Comparison of ENCODE assay signal across 22 mouse cellular contexts in the genomic region with DNA sequence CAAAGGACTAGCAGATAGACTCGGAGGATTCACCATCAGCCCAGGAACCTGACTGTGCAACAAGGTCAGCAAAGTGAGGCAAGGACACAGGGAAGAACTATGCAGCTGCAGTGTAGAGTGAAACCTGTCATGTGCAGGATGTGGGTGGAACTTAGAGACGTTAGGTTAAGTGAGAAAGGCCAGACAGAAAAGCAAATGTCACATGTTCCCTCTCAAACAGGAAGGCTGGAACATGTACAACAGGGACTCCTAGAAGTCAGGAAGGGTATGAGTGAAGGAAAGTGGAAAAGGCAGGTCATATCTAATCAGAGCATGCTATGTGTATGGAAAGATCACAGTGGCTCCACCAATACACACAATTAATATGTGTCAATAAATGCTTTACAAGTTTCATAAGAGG.
"Had no signal": no experiment of that assay in that cellular context is flagged by ENCODE, and none has a peak within 500 bp of the region (broad histone marks: within the 10 kb centered on the region; RNA-seq: fewer than 3 reads in every experiment).

No protein-coding gene starts in this region.

- H3K4me2 ChIP-seq: limb, embryonic 12.5 days; limb, embryonic 15.5 days; liver, embryonic 11.5 days; lung, embryonic 14.5 days; midbrain, embryonic 12.5 days; midbrain, embryonic 15.5 days; neural tube, embryonic 12.5 days; neural tube, embryonic 15.5 days had no signal

- ATAC-seq: liver, postnatal 0 days; lung, postnatal 0 days; midbrain, embryonic 15.5 days had no signal

- DNase-seq: kidney, postnatal 14 days; kidney, postnatal 4 days; left cerebral cortex, postnatal 4 days; liver, postnatal 0 days; lung, embryonic 14.5 days; right cerebral cortex, adult 18-20 months; right cerebral cortex, postnatal 14 days; right cerebral cortex, postnatal 4 days; thymus, adult 2 months; thymus, postnatal 14 days; thymus, postnatal 4 days had no signal

- H3K27ac ChIP-seq: limb, embryonic 12.5 days; limb, embryonic 15.5 days; liver, embryonic 14.5 days; macrophage; midbrain, embryonic 12.5 days; midbrain, embryonic 15.5 days; neural tube, embryonic 12.5 days; neural tube, embryonic 15.5 days; stomach, postnatal 0 days had no signal

- H3K36me3 ChIP-seq: limb, embryonic 12.5 days; limb, embryonic 15.5 days; midbrain, embryonic 12.5 days; midbrain, embryonic 15.5 days; neural tube, embryonic 12.5 days; neural tube, embryonic 15.5 days had no signal

- H3K27me3 ChIP-seq: limb, embryonic 12.5 days; limb, embryonic 15.5 days; midbrain, embryonic 12.5 days; midbrain, embryonic 15.5 days; neural tube, embryonic 12.5 days; neural tube, embryonic 15.5 days had no signal

- H3K9me3 ChIP-seq: limb, embryonic 12.5 days; limb, embryonic 15.5 days; midbrain, embryonic 12.5 days; midbrain, embryonic 15.5 days; neural tube, embryonic 12.5 days; neural tube, embryonic 15.5 days had no signal

- H3K4me3 ChIP-seq: limb, embryonic 12.5 days; limb, embryonic 15.5 days; midbrain, embryonic 12.5 days; midbrain, embryonic 15.5 days; neural tube, embryonic 12.5 days; neural tube, embryonic 15.5 days had no signal

- H3K4me1 ChIP-seq: limb, embryonic 12.5 days; limb, embryonic 15.5 days; midbrain, embryonic 12.5 days; midbrain, embryonic 15.5 days; neural tube, embryonic 15.5 days had no signal

- H3K9ac ChIP-seq: limb, embryonic 12.5 days; limb, embryonic 15.5 days; liver, embryonic 14.5 days; liver, postnatal 0 days; lung, embryonic 14.5 days; midbrain, embryonic 12.5 days; midbrain, embryonic 15.5 days; neural tube, embryonic 12.5 days; neural tube, embryonic 15.5 days had no signal
